Mouse (Mus musculus): ENCODE results near the gene Eef1akmt3.
A peak's percentile ranks its signal among the peaks of the same experiment; 100 is the strongest.

The Eef1akmt3 gene

GRCm38 (mm10) chr10:127049395-127050118 lies 8.2 kb upstream of the Eef1akmt3 start:
- peak in 1 of 2 experiments; percentile 31 for DNase-seq

GRCm38 (mm10) chr10:127048608-127049394 lies 7.5 kb upstream of the Eef1akmt3 start:
- DNase-seq: no peak

DNA sequence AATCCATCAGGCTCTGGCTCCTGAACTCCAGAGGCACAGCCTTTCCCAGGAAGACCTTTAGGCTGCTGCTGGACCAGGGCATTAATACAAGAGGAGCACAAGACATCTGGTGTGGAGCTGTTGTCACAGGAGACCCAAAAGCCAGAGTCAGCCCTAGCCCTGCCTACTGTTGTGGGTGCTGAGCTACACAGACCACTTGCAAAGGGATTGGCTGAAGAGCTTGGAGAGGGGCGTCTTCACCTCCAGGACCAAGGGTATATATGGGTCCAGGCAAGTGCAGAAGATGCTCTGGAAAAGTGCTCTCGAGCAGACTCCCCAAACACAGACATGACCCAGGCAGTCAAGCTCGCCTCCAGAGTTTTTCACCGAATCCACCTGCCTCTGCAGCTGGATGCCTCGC lies 6.6 kb upstream of the Eef1akmt3 start, which contains the start of gene Cyp27b1:
Gene Cyp27b1 (plus strand): TSS at position 297 of the 400 bp plus-strand sequence.
- no peak for DNase-seq

DNA sequence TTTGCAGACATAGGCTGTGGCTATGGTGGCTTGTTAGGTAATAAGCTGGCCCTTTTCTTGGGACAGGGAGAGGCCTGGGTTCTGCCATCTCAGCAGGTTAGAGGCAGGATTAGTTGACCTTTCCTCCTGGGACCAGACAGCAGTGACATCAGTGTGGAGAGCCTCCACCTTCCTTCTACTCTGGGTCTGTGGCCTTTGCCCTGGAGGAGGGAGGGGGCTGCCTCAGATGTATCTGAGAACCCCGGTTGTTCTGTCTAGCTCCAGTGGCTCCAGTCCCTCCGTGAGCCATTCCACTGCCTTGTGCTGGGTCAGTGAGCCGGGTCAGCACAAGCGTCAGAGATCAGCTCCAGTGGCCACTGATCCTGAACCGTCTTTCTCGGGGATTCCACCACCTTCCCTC lies 1.9 kb upstream of the Eef1akmt3 start:
- DNase-seq: no peak

DNA sequence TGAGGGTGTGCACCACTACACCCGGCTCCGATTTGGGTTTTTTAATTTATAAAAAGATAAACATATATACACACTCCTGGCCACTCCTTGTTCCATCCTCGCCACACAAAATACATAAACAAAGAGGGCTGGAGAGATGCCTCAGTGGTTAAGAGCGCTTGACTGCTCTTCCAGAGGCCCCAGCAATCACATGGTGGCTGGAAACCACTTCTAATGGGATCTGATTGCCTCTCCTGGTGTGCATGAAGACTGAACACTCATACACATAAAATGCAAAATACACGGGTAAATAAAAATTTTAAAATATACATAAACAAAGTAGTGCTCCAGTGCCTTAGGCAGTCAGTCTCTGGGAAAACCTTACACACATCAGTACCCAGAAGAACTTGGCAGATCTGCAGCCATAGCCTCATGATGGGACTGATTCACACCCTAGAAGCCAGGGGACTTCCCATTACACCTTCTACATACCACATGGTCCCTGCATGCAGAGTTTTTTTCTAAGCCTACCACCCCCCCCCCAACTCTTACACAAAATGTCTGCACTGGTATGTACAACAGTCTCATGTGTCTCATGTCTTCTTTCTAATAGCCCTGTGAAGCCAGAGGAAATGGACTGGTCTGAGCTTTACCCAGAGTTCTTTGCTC lies 1.3 kb upstream of the Eef1akmt3 start:
- no peak for DNase-seq

DNA sequence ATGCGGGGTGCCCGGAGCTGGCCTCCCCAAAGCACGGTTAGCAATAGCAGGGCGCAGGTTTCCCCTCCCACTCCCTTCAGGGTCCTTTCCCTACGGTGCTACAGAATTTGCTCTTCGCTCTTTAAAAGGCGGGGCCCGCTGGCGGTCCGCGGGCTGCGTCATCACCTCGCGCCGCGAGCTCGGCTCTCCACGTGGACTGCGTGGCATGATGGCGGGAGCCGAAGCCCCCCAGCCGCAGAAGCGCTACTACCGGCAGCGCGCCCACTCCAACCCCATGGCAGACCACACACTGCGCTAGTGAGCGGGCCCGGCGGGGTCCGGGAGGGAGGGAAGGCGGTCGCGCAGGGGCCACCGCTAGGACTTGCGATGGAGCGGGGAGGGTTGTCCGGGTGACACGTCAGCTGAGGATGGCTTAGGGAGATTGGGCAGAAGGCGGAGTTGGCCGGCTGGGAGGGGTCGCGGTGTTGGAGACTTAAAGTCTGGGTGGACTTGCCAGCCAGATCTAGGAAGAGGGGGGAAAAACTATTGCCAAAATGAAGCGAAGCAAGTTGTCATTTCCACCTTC lies 543 bp upstream of the Eef1akmt3 start:
- peak; percentile 90 to 92 for DNase-seq

DNA sequence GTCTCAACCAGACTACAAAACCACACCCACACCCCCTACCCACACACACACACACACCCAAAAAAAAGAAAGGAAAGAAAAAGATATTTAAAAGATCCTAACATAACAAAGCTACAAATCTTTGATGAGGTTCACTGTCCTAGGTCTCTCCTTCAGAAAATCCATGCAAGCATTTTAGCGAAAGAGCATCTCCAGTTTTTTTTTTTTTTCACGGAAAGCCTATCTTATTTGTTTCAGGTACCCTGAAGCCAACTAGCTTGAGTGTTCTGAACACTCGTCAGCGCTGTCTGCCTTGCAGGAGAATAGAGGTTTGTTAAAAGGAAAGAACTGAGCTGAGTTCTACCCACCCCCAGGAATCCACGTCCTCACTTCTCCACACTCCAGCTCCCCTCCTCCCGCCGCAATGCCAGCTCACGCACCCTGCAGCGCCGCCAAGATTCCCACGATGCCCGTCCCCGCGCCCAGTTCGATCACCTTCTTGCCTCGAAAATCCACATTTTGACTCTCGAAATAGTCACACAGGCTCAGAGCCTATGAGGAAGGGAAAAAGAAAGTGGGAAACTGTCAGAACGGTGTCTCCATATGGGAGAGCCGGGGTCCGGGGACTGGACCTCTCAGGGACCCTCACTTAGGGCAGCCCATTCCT lies 621 bp downstream of the Eef1akmt3 start:
- DNase-seq: no peak

DNA sequence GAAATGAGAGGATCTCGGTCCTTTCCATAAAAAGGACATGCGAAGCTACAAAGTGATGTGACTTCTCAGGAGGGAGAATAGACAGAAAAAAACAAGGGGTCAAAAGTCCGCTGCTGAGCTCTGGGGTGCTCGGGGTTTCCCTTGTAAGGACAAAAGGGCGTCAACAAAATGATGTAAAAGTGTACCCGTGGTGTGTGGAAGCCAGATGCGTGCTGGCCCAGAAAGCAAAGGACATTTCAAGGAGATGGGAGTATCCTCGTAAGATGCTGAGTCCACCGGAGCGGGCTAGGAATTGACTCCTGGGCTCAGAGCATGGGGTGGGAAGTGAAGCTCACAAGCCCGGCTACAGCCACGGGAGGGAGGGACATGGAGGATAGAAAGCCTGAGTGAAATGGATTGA lies 3.7 kb downstream of the Eef1akmt3 start:
- no peak for DNase-seq

DNA sequence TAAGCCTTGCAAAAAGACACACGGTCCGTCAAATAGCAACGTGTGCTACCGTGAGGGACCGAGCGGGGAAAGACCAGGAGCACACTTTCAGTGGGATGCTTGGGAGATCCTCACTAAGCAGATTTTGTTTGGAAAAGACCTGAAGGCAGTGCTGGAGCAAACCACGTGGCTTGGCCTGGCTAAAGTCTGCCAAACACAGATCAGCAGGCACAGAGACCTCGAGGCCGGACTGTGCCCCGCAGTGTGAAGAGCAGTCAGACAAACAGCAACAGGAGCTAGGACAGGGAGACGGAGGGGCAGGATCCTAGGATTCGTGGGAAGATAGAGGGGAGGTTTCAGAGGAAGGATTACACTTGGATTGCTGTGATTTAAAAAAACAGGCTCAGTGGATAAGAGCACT lies 5.0 kb downstream of the Eef1akmt3 start:
- DNase-seq: no peak

DNA sequence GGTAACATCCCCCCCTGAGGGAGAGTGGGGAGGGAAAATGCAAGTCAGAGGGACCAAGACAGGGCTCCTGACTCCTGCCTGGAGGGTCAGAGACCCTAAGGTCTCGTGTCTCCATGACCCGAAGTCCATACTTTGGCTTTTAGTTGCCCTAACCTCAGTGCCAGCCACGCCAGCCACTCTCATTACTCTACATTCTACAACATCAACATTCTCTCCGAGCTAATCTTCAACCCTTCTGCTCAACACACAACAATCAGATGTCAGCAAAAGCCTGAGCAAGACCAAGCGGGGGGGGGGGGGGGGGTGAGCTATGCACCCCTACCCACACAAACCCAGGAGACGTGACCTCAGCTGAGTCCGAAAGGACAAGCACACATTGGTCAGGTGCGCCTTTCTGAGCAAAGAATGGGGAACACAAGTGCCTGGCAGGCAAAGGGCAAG lies 8.0 kb downstream of the Eef1akmt3 start:
- DNase-seq: no peak

DNA sequence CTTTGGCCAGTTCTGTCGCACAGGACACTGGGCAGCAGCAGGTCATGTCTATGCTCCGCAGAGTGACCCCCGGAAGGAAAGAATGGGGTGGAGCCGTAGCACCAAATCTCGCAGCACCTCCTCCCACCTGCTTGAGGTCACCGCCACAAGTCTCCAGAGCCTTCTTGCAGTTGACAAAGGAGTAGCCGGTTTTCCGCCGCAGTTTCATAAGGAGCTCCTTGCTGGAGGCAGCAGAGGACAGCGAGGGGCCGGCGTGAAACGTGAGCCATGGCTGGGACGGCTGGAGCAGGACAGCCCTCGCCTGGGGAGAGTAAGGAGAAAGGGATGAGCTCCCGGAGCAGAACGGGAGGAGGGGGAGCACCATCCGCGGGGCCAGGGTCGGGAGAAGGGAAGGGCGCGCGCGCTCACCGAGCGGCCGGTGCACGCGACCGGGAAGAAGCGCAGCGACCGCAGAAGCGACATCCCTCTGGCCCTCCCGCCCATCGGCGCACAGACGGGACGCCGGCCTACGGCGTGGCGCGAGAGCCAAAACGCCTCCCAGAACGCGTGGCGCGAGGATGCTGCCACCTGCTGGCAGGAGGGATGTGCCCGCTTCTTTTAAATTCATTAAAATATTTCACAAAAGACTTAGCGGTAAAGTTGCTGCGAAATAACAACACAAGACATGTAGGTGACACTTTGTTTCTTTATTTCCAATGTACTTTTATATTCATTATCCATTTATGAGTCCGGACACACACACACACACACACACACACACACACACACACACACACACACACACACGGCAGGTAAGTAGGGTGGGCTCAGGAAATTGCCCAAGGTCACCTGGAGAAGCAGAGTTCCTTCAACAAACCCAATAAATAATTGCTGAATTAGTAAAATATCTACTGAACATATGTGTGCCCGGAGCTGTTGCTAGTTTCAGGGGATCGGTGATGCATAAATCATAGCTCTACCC lies 10.7 kb downstream of the Eef1akmt3 start, which contains the start of gene Tsfm:
Gene Tsfm (minus strand): TSS at position 505 of the 961 bp plus-strand sequence.
- peak; percentile 94 for DNase-seq

DNA sequence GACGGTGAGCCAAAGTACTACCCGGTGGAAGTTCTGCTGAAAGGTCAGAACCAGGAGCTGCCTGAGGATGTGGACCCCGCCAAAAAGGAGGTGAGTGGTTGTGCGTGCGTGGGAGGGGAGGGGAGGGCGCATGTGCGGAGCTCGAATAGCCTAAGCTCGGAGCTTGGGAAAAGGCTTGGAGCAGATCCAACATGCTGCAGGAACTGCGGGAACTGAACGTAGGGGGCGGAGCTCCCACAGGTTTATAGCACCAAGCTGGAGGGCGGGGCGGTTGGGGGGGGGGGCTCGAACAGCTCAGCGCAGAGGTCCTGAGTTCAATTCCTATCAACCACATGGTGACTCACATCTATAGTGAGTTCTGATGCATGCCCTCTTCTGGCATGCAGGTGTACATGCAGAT lies 22.9 kb downstream of the Eef1akmt3 start:
- DNase-seq: no peak

DNA sequence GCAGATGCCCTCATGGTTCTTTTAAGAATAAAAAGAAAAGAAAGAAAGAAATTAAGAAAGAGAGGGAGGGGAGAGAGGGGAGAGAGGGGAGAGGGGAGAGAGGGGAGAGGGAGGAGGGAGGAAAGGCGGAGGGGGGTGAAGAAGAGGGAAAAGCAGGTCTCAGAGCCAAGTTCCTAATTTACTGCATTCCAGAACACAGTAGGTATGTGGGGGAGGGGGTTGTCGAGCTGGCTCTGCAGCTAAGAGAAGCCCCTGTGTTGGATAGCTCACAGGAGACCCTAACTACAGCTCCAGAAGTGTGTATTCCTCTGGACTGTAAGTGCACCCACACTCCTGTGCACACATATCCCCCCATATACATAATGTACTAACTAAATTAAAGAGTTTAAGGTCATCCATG lies 24.2 kb downstream of the Eef1akmt3 start:
- DNase-seq: no peak

GRCm38 (mm10) chr10:127016488-127016887 lies 24.8 kb downstream of the Eef1akmt3 start:
- no peak for DNase-seq

- DNase-seq: no peak
Measured at GRCm38 (mm10) chr10:127003806-127004205, 37.5 kb downstream of the Eef1akmt3 start.

- DNase-seq: no peak
Measured at GRCm38 (mm10) chr10:127003334-127003733, 38.0 kb downstream of the Eef1akmt3 start.

- DNase-seq: no peak
Measured at GRCm38 (mm10) chr10:127002765-127003164, 38.5 kb downstream of the Eef1akmt3 start.

DNA sequence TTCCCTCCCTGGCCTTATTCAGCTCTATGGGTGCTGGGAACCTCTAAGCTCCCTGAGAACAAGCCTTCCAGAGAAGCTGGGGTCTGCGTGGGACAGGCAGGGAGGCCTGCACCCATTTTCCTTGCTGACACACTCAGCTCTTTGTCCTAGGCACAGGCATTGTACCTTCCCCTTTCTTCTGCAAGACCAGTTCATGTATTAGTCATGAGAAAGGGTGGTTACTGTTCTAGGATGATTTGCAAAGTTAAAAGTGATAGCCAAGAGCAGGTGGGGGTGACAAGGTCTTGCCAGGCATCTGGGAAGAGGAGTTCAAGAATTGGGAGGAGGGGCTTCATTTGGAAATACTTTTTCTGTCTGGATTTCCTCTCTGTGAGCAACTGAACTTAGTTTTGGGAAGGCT lies 39.3 kb downstream of the Eef1akmt3 start:
- DNase-seq: no peak

DNA sequence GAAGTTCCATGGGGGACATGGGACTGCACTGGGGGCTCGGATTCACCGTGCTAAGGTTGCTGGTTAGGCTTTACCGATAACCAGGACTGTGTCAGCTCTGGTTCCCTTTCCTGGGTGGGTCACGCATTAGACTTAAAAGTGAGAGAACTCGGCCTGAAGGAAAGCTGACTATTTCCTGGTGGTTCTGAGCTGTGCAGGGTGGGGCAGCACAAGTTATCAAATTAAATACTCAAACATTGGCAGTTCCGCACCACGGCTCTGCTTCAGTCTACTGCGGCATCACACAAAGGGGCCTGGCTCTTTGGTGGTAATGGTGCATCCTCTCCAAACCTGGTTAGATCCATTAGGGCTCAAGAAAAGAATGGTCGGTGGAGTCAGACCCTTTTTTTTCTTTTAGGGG lies 40.0 kb downstream of the Eef1akmt3 start:
- no peak for DNase-seq

DNA sequence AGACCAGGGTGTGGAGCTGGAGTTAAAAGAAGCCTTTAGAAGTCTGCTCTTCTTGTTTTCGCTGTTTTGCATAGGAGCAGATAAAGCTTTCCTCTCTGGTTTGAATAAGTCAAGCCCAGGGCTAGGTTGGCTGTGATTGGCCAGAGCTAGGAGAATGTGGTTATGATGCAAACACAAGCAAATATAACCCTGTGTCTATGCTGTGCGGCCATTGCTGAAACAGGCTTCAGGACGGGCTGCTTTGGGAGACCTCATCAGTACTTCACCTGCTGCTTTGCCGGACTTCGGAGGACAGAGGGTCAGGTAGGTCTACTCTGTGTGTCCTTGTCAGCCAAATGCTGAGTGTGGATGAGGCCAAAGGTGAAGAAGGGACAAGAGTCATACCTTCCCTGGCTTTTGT lies 40.8 kb downstream of the Eef1akmt3 start, which contains the start of gene Avil:
Gene Avil (plus strand): TSS at position 181 of the 400 bp plus-strand sequence.
- no peak for DNase-seq
